Mouse (Mus musculus): ENCODE measurements around the gene Plcb4.

DNA sequence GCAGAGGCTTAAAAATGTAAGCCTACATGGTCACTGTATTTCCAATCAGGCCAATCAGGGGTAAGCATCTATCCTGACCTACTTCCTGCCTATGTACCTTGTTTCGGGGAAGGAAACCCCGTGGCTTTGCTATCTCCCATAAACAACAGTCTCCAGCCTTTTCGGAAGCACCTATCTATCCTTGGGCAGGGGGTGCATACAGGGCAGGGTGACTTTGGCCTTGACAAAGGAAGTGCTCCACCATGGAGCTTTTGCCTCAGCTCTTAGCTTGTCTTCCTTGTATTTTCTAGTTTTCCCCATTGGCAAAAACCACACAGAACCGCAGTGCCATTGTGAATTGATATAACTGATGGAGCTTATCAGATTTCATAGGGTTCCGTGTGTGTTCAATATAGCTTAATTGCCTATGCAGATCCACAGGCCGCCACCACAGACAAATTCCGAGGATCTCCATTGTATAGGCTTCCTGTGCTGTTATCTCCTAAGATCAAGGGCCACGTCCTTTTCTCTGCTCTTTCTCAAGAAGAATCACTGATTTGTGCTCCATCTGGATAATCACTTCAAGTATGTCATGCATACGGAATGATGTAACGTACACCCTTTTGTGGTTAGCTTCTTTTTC is 140.4 kb downstream of the Plcb4 start:
- TF ChIP-seq CTCF (conservative IDR thresholded peaks at IDR 0.05; ENCODE audit: insufficient read depth, insufficient read length, low read depth, low read length) (no peak), POLR2A (IDR thresholded peaks at IDR 0.05; ENCODE audit: low read depth, low read length) (no peak)
